Mouse (Mus musculus): ENCODE results near the gene Gm4922. TPM values are rescaled to one million over a fixed set of nuclear protein-coding genes. Genes with fewer than 3 reads are reported as not detected.

The Gm4922 gene
- total RNA-seq, 4 experiments from 2014 or later = not detected

Other genes with a start within 250 kb of the Gm4922 start
- gene Hebp2, start 240.7 kb downstream of the Gm4922 start, total RNA-seq (2022) = under 1 TPM; 0.41 to 0.84 (median 0.72) TPM
- under 1 TPM; 0.16 to 0.31 (median 0.22) TPM for gene Arfgef3, start 42.8 kb downstream of the Gm4922 start, total RNA-seq (2022)
- 100 to 1,000 TPM in 1 of 4 experiments, 10 to 100 TPM in 3; 89.1 to 100 (median 90.9) TPM for gene Perp, start 58.2 kb upstream of the Gm4922 start, total RNA-seq (2022)
- 1 to 10 TPM; 1.7 to 3.8 (median 2.3) TPM for gene Tnfaip3, start 228.9 kb upstream of the Gm4922 start, total RNA-seq (2022)

All from heart, adult 8-10 months (tissue).